Mouse (Mus musculus) spleen, adult 12 weeks (tissue): ENCODE measurements at regions not wholly inside any gene's neighbourhood (a gene's known extent, or its start where the extent isn't known, plus 50 kb on each side); places are given as distances from the start of the nearest gene placed in this dataset.
A peak's percentile ranks its signal among the peaks of the same experiment; 100 is the strongest.
"Not testable (repeated sequence)": the region's sequence is repeated elsewhere in the genome, so short reads cannot be mapped to it uniquely, and the experiment has no call there.

Experiments
- DNase-seq: peaks from one replicate; pipeline ENCODE4 v3.0.0; 2022; ENCODE audit warnings: low spot score

GRCm38 (mm10) chr13:32449710-32450417 lies 111.3 kb upstream of the Gmds start:
- no peak for DNase-seq

- no peak for DNase-seq
These were observed 106.0 kb upstream of the Gmds start for GRCm38 (mm10) chr13:32444531-32444930.

DNA sequence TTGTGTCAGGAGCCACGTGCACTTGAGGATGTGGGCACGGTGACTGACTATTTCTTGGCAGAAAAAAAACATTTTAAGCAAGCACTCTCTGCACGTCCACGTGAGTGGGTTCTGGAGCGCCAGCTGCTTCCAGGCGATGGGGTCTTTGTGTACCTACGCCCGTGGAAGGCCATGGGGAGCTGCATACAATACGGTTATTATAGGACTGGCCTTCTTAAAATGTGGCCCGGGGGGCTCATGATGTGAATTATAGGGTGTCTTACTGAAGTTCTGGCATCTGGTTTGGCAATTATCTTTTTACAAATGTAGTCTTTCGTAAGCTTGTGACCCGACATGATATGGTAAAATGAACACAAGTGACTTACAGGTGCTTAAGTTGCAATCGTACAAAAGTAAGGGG lies 103.5 kb upstream of the Gmds start:
- no peak for DNase-seq

DNA sequence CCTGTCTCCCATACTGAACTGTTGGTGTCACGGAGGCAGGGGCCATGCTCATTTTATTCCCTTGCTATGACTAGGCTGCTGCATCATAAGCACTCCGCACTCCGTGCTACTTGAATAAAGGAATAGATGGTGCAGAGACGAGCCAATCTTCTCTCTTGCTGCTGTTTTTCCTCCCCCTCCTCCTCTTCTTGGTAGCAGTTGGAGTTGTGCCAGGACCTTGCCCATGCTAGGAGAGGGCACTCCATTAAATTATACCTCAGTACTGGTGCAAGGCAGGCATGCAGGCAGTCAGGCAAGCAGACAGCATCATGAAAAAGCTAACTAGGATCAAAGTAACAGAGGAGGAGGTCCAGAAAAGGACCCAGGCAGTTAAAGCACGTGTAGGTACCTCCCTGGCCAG lies 96.6 kb upstream of the Gmds start:
- no peak for DNase-seq

DNA sequence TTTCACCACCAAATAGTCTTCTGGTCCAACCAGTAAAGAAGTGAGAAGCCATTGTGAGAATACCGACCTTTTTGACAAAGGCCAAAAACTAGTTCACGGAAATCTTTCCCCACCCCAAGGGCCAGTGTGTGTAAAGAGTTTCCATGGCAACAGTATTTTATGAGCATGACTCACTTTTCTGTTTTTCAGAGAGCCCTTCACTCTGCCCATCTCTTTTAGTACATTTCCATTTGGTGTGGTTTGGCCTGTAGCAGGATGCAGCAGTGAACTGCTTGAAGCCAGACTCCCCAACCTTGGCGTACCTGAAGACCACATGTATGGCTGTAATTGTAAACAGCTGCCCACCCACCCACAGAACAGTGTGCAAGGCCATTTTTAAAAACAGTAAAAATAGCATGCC lies 89.9 kb upstream of the Gmds start:
- no peak for DNase-seq

- DNase-seq, result no peak
These were observed 88.4 kb upstream of the Gmds start for GRCm38 (mm10) chr13:32426906-32427305.

DNA sequence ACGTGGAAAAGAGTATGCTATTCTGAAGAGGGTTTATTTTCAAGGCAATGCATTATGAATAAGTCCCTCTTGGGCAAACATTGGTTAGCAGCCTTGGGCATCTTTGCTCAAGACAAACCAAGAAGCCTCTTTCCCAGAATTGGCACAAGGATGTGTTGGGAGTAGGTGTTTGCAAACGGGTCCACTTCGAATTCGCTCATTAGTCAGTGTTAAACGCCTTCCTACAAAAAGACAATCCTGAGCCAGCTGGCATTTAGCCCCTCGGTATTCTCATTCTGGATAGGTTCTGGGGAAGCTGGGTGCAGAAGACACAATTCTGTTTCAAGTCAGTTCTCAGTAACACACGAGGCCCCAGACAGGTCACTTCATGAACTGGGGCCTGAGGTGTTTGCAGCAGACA lies 87.7 kb upstream of the Gmds start:
- DNase-seq, result no peak

GRCm38 (mm10) chr13:32424543-32424942 lies 86.0 kb upstream of the Gmds start:
- not testable (repeated sequence) for DNase-seq

- no peak for DNase-seq
These were observed 83.9 kb upstream of the Gmds start for GRCm38 (mm10) chr13:32422485-32422884.

GRCm38 (mm10) chr13:32419326-32419725 lies 80.8 kb upstream of the Gmds start:
- DNase-seq, result no peak

- no peak for DNase-seq
These were observed 80.1 kb upstream of the Gmds start for GRCm38 (mm10) chr13:32418655-32419054.

DNA sequence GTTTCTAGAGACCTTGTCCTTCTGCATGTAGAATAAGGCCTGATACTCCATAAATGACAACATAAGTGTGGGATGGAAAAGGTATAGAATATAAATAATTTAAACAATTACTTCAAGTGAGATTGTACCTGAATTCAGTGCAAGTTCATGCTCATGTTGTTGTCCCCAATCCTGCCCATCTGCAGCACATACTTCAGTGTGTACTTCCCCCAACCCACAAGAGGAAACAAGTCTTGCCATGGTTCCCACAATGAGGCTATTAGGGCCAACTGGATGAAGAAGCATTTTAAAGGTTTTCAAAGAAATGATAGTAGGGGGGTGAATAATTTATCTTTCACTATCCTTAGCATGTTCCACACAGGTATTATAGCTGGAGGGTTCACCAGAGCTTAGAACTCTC lies 79.4 kb upstream of the Gmds start:
- DNase-seq, result no peak

- DNase-seq, result peak; percentile 3
These were observed 72.9 kb upstream of the Gmds start for GRCm38 (mm10) chr13:32411287-32411935.

DNA sequence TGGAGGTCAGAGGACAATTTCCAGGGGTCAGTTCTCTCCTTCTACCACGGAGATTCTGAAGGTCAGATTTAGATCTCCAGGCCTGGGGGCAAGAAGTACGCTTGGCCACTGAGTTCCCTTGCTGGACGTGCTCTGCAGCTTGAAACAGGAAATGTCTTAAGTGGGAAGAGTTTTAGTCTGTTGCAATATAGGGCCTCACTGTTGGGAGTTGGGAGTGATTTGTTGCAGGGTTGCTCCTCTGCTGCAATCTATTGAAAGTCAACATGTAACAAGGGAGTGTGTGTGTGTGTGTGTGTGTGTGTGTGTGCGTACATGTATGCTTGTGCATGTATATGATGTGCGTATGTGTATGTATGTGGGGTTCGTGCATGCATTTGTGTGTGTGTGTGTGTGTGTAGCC lies 71.5 kb upstream of the Gmds start:
- DNase-seq, result no peak

GRCm38 (mm10) chr13:32398616-32399015 lies 60.1 kb upstream of the Gmds start:
- DNase-seq, result no peak
